Mouse (Mus musculus) MEL-GATA-1-ER (cell line): ENCODE data around the gene Ptprg.

Experiments
- DNase-seq: peaks from one replicate; pipeline ENCODE4 v3.0.0-alpha.2; 2012; ENCODE audit warnings: low read depth; ENCODE audit errors: extremely low read depth

Ptprg gene

GRCm38 (mm10) chr14:11874266-11874665 lies 320.9 kb downstream of the Ptprg start:
- no peak for DNase-seq

- no peak for DNase-seq
Observed at GRCm38 (mm10) chr14:11874960-11875889, 321.9 kb downstream of the Ptprg start.

- DNase-seq, result no peak
Observed at GRCm38 (mm10) chr14:11881082-11881481, 327.8 kb downstream of the Ptprg start.

GRCm38 (mm10) chr14:11883142-11883921 lies 330.0 kb downstream of the Ptprg start:
- DNase-seq, result no peak

- DNase-seq, result no peak
Observed at GRCm38 (mm10) chr14:11883995-11884394, 330.7 kb downstream of the Ptprg start.

- no peak for DNase-seq
Observed at GRCm38 (mm10) chr14:11886417-11886816, 333.1 kb downstream of the Ptprg start.

- DNase-seq, result no peak
Observed at GRCm38 (mm10) chr14:11890890-11891289, 337.6 kb downstream of the Ptprg start.

GRCm38 (mm10) chr14:11892621-11893020 lies 339.3 kb downstream of the Ptprg start:
- no peak for DNase-seq

GRCm38 (mm10) chr14:11895486-11895885 lies 342.2 kb downstream of the Ptprg start:
- DNase-seq, result no peak

GRCm38 (mm10) chr14:11902794-11903193 lies 349.5 kb downstream of the Ptprg start:
- no peak for DNase-seq

GRCm38 (mm10) chr14:11906130-11906675 lies 352.9 kb downstream of the Ptprg start:
- no peak for DNase-seq

GRCm38 (mm10) chr14:11912253-11912652 lies 358.9 kb downstream of the Ptprg start:
- no peak for DNase-seq

GRCm38 (mm10) chr14:11917225-11917624 lies 363.9 kb downstream of the Ptprg start:
- no peak for DNase-seq

GRCm38 (mm10) chr14:11928545-11928944 lies 375.2 kb downstream of the Ptprg start:
- DNase-seq, result no peak

- DNase-seq, result no peak
Observed at GRCm38 (mm10) chr14:11932517-11932916, 379.2 kb downstream of the Ptprg start.

- no peak for DNase-seq
Observed at GRCm38 (mm10) chr14:11934556-11934955, 381.2 kb downstream of the Ptprg start.

GRCm38 (mm10) chr14:11935281-11935680 lies 381.9 kb downstream of the Ptprg start:
- DNase-seq, result no peak

GRCm38 (mm10) chr14:11935698-11936097 lies 382.4 kb downstream of the Ptprg start:
- DNase-seq, result no peak

GRCm38 (mm10) chr14:11938912-11939311 lies 385.6 kb downstream of the Ptprg start:
- no peak for DNase-seq

- DNase-seq, result no peak
Observed at GRCm38 (mm10) chr14:11941989-11942514, 388.7 kb downstream of the Ptprg start.

- no peak for DNase-seq
Observed at GRCm38 (mm10) chr14:11950379-11950778, 397.0 kb downstream of the Ptprg start.
